ENCODE assay signal across 12 mouse cellular contexts in genomic region chr11:53245561-53245960, GRCm38 (mm10).
"Had no signal": no experiment of that assay in that cellular context is flagged by ENCODE, and none has a peak within 500 bp of the region (broad histone marks: within the 10 kb centered on the region; RNA-seq: fewer than 3 reads in every experiment).

No protein-coding gene starts in this region.

- DNase-seq: lung, adult 18-20 months; lung, embryonic 14.5 days; lung, postnatal 10 days; lung, postnatal 4 days; right cerebral cortex, postnatal 14 days; thymus, adult 2 months; thymus, postnatal 36 days had no signal

- H3K4me1 ChIP-seq: midbrain, embryonic 10.5 days; midbrain, embryonic 15.5 days; stomach, embryonic 15.5 days had no signal

- ATAC-seq: midbrain, embryonic 15.5 days had no signal

- H3K9me3 ChIP-seq: midbrain, embryonic 10.5 days; midbrain, embryonic 12.5 days; midbrain, embryonic 15.5 days; neural tube, embryonic 12.5 days; stomach, embryonic 15.5 days had no signal

- H3K36me3 ChIP-seq: midbrain, embryonic 10.5 days; midbrain, embryonic 12.5 days; midbrain, embryonic 15.5 days; neural tube, embryonic 12.5 days; stomach, embryonic 15.5 days had no signal

- H3K27me3 ChIP-seq: midbrain, embryonic 12.5 days; midbrain, embryonic 15.5 days; neural tube, embryonic 12.5 days; stomach, embryonic 15.5 days had no signal

- H3K4me3 ChIP-seq: midbrain, embryonic 10.5 days; midbrain, embryonic 12.5 days; midbrain, embryonic 15.5 days; neural tube, embryonic 12.5 days; stomach, embryonic 15.5 days had no signal
